Mouse (Mus musculus) lung, postnatal 0 days (tissue): ENCODE results near the gene Fpgs.

Experiments used
- CTCF ChIP-seq: IDR thresholded peaks from 2 replicates; pipeline ENCODE4 v1.5.1; 2016; ENCODE audit warnings: antibody characterized with exemption, mild to moderate bottlenecking
- EP300 ChIP-seq: IDR thresholded peaks from 2 replicates; pipeline ENCODE4 v1.6.1; 2016; ENCODE audit warnings: antibody characterized with exemption, mild to moderate bottlenecking, control low read depth

GRCm38 (mm10) chr2:32633660-32634059 lies 70.3 kb downstream of the Fpgs start:
- TF ChIP-seq CTCF, result no peak
- peak; percentile 86 for TF ChIP-seq EP300
